Mouse (Mus musculus) small intestine, adult 2 months (tissue): Measurements from ENCODE around the gene Dcun1d5. TPM values are rescaled to one million over a fixed set of nuclear protein-coding genes. Genes with fewer than 3 reads are reported as not detected.

Experiments
- H3K27ac ChIP-seq: fragments of 200-500 bp; 2 replicates; pipeline ENCODE4 v1.5.1; 2012; ENCODE audit warnings: low read depth, low read length, control low read depth, inconsistent platforms; ENCODE audit not compliant: insufficient read depth
- H3K27me3 ChIP-seq: fragments of 200-500 bp; 2 replicates; pipeline ENCODE4 v1.6.1; 2012; ENCODE audit warnings: mild to moderate bottlenecking, moderate library complexity, low read length, inconsistent platforms; ENCODE audit not compliant: control insufficient read depth, insufficient read depth
- H3K36me3 ChIP-seq: fragments of 200-500 bp; 2 replicates; pipeline ENCODE4 v1.6.1; 2012; ENCODE audit warnings: mild to moderate bottlenecking, low read length, control low read depth, inconsistent platforms; ENCODE audit not compliant: control insufficient read depth, insufficient read depth
- H3K4me1 ChIP-seq: fragments of 200-500 bp; 2 replicates; pipeline ENCODE4 v1.6.1; 2012; ENCODE audit warnings: low read length, inconsistent platforms, mixed read lengths; ENCODE audit not compliant: control insufficient read depth, insufficient read depth, insufficient read length
- H3K4me3 ChIP-seq: fragments of 200-500 bp; 2 replicates; pipeline ENCODE4 v1.5.1; 2012; ENCODE audit warnings: low read depth, mild to moderate bottlenecking, control low read depth, inconsistent platforms, low read length, moderate library complexity
- CTCF ChIP-seq: fragments of 200-500 bp; IDR thresholded peaks from 2 replicates; pipeline ENCODE4 v1.5.1; 2012; ENCODE audit warnings: low read depth, mild to moderate bottlenecking, control low read depth, inconsistent platforms, low read length, moderate library complexity, mixed read lengths; ENCODE audit not compliant: insufficient replicate concordance, insufficient read length; ENCODE audit errors: extremely low read depth
- POLR2A ChIP-seq: fragments of 200-500 bp; IDR thresholded peaks from 2 replicates; pipeline ENCODE4 v1.6.1; 2012; ENCODE audit warnings: low read depth, mild to moderate bottlenecking, control low read depth, inconsistent platforms, low read length, moderate library complexity
- WGBS: fragments of 180-500 bp; shearing (Covaris S2); methylation state at CpG from one replicate; pipeline ENCODE4 v1.1.7; 2018; 5-methylcytosine and 5-hydroxymethylcytosine counted together
- polyA plus RNA-seq: library from polyadenylated mRNA; depleted of rRNA; stranded (reverse); fragments of >200 nt; gene quantifications from 2 replicates; pipeline ENCODE4 v1.2.3, GENCODE M21; 2012; rRNA removed

Dcun1d5 gene
- polyA plus RNA-seq, 1 experiment: 17.7 TPM

- TF ChIP-seq POLR2A: no peak
- no peaks in the 10 kb centered on the region for H3K4me1 ChIP-seq
- WGBS: 76% methylated on average over 2 of the region's 2 CpGs
These were observed 55.6 kb downstream of the Dcun1d5 start for GRCm38 (mm10) chr9:7239967-7240366.

GRCm38 (mm10) chr9:7252797-7253654 lies 68.7 kb downstream of the Dcun1d5 start:
- H3K4me3 ChIP-seq: no peak overlapping the region
- WGBS: 51% methylated on average over 1 of the region's 1 CpGs
- no peaks in the 10 kb centered on the region for H3K4me1 ChIP-seq

More at GRCm38 (mm10) chr9:7239967-7240366, 55.6 kb downstream of the Dcun1d5 start:
- no peaks in the 10 kb centered on the region for H3K36me3 ChIP-seq
- no peaks in the 10 kb centered on the region for H3K27me3 ChIP-seq
- no peak overlapping the region for H3K4me3 ChIP-seq
- H3K27ac ChIP-seq: no peak overlapping the region

More at GRCm38 (mm10) chr9:7252797-7253654, 68.7 kb downstream of the Dcun1d5 start:
- Histone ChIP-seq H3K27me3 (no peaks in the 10 kb centered on the region), H3K27ac (no peak overlapping the region), H3K36me3 (no peaks in the 10 kb centered on the region)
- TF ChIP-seq POLR2A (no peak), CTCF (no peak)

Other genes starting within 250 kb of the Dcun1d5 start
- gene Dync2h1, start 74 bp upstream of the Dcun1d5 start, polyA plus RNA-seq: 0.05 and 0.18 TPM in 2 replicates
- gene Mmp13, start 88.0 kb downstream of the Dcun1d5 start, polyA plus RNA-seq: 0.23 and 0.46 TPM in 2 replicates
- 0.05 and 0.66 TPM in 2 replicates for gene Mmp12, start 159.9 kb downstream of the Dcun1d5 start, polyA plus RNA-seq
- gene Mmp1b, start 203.5 kb downstream of the Dcun1d5 start, polyA plus RNA-seq: not detected in 2 replicates